Mouse (Mus musculus): ENCODE measurements at regions not wholly inside any gene's neighbourhood (a gene's known extent, or its start where the extent isn't known, plus 50 kb on each side); places are given as distances from the start of the nearest gene placed in this dataset.
"Not testable (repeated sequence)": the region's sequence is repeated elsewhere in the genome, so short reads cannot be mapped to it uniquely, and the experiment has no call there.

DNA sequence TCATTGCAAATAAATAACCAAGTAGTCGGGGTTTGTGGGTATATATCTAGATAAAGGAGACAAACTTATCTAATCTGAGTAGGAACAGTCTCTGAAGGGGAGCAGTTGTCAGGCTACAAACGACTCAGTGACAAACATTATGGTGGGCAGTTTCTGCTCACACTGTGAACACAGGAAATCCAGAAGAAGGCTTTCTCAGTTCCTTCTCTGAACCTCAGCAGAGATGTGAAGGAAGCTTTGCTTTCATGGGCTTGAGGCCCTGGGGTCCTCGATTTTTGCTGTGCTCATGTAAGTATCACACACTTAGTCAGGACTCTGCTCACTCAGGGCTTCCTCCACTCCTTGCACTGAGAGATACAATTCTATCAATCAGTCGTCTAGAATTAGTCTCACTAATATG is 994.7 kb upstream of the Foxg1 start:
- in situ Hi-C loops (cut with MboI; ENCODE audit: low sequenced_read_pairs in 2 of 2, unreplicated experiment in 2 of 2): no loop called here
- Histone ChIP-seq H3K9ac (ENCODE audit: insufficient read depth, low read depth, low read length, poor library complexity, severe bottlenecking) (no peak overlapping the region), H3K4me1 (ENCODE audit: control insufficient read depth in 2 of 2, insufficient read depth in 2 of 2, low read length in 2 of 2, poor library complexity in 1 of 2) (no peaks in the 10 kb centered on the region), H3K27ac (ENCODE audit: insufficient read depth, low read depth, low read length, poor library complexity, severe bottlenecking) (no peak overlapping the region), H3K9me3 (ENCODE audit: control insufficient read depth, insufficient read depth, low read depth, low read length) (no peaks in the 10 kb centered on the region), H3K4me3 (ENCODE audit: insufficient read depth in 1 of 2, low read depth in 1 of 2, low read length in 2 of 2, poor library complexity in 1 of 2, severe bottlenecking in 1 of 2) (no peak overlapping the region), H3K36me3 (ENCODE audit: control insufficient read depth, insufficient read depth, low read length, poor library complexity, severe bottlenecking) (no peaks in the 10 kb centered on the region)
- DNase-seq (ENCODE audit: low read depth, low spot score): no peak
- TF ChIP-seq CHD2 (IDR thresholded peaks at IDR 0.05; ENCODE audit: low read depth, low read length) (no peak), HCFC1 (IDR thresholded peaks at IDR 0.05; ENCODE audit: borderline replicate concordance, insufficient read depth, low read length) (no peak), MAFK (IDR thresholded peaks at IDR 0.05; ENCODE audit: insufficient read depth, low read depth, low read length) (no peak), ZNF384 (IDR thresholded peaks at IDR 0.05; ENCODE audit: low read depth, low read length) (no peak), ZC3H11A (IDR thresholded peaks at IDR 0.05; ENCODE audit: borderline replicate concordance, low read depth, low read length) (no peak)

GRCm38 (mm10) chr12:48388192-48388812 is 994.2 kb upstream of the Foxg1 start:
- H3K4me1 ChIP-seq (ENCODE audit: control insufficient read depth in 2 of 2, insufficient read depth in 2 of 2, low read length in 2 of 2, poor library complexity in 1 of 2): no peaks in the 10 kb centered on the region
- H3K36me3 ChIP-seq (ENCODE audit: control insufficient read depth, insufficient read depth, low read length, poor library complexity, severe bottlenecking): no peaks in the 10 kb centered on the region
- no peak for TF ChIP-seq ZNF384 (IDR thresholded peaks at IDR 0.05; ENCODE audit: low read depth, low read length)
- no peak for TF ChIP-seq ZC3H11A (IDR thresholded peaks at IDR 0.05; ENCODE audit: borderline replicate concordance, low read depth, low read length)
- TF ChIP-seq MAFK (IDR thresholded peaks at IDR 0.05; ENCODE audit: insufficient read depth, low read depth, low read length): no peak
- no peak for TF ChIP-seq HCFC1 (IDR thresholded peaks at IDR 0.05; ENCODE audit: borderline replicate concordance, insufficient read depth, low read length)
- TF ChIP-seq CHD2 (IDR thresholded peaks at IDR 0.05; ENCODE audit: low read depth, low read length): no peak
- in situ Hi-C loops (cut with MboI; ENCODE audit: low sequenced_read_pairs in 2 of 2, unreplicated experiment in 2 of 2): no loop called here
- H3K27ac ChIP-seq (ENCODE audit: insufficient read depth, low read depth, low read length, poor library complexity, severe bottlenecking): no peak overlapping the region
- no peak for DNase-seq (ENCODE audit: low read depth, low spot score)
- H3K9me3 ChIP-seq (ENCODE audit: control insufficient read depth, insufficient read depth, low read depth, low read length): no peaks in the 10 kb centered on the region
- no peak overlapping the region for H3K9ac ChIP-seq (ENCODE audit: insufficient read depth, low read depth, low read length, poor library complexity, severe bottlenecking)
- no peak overlapping the region for H3K4me3 ChIP-seq (ENCODE audit: insufficient read depth in 1 of 2, low read depth in 1 of 2, low read length in 2 of 2, poor library complexity in 1 of 2, severe bottlenecking in 1 of 2)

- in situ Hi-C loops (cut with MboI; ENCODE audit: low sequenced_read_pairs in 2 of 2, unreplicated experiment in 2 of 2): no loop called here
- Histone ChIP-seq H3K4me1 (ENCODE audit: control insufficient read depth in 2 of 2, insufficient read depth in 2 of 2, low read length in 2 of 2, poor library complexity in 1 of 2) (no peaks in the 10 kb centered on the region), H3K9ac (ENCODE audit: insufficient read depth, low read depth, low read length, poor library complexity, severe bottlenecking) (no peak overlapping the region), H3K36me3 (ENCODE audit: control insufficient read depth, insufficient read depth, low read length, poor library complexity, severe bottlenecking) (no peaks in the 10 kb centered on the region), H3K4me3 (ENCODE audit: insufficient read depth in 1 of 2, low read depth in 1 of 2, low read length in 2 of 2, poor library complexity in 1 of 2, severe bottlenecking in 1 of 2) (no peak overlapping the region), H3K27ac (ENCODE audit: insufficient read depth, low read depth, low read length, poor library complexity, severe bottlenecking) (no peak overlapping the region), H3K9me3 (ENCODE audit: control insufficient read depth, insufficient read depth, low read depth, low read length) (no peaks in the 10 kb centered on the region)
- no peak for TF ChIP-seq CHD2 (IDR thresholded peaks at IDR 0.05; ENCODE audit: low read depth, low read length)
- no peak for TF ChIP-seq MAFK (IDR thresholded peaks at IDR 0.05; ENCODE audit: insufficient read depth, low read depth, low read length)
- TF ChIP-seq ZNF384 (IDR thresholded peaks at IDR 0.05; ENCODE audit: low read depth, low read length): no peak
- TF ChIP-seq HCFC1 (IDR thresholded peaks at IDR 0.05; ENCODE audit: borderline replicate concordance, insufficient read depth, low read length): no peak
- TF ChIP-seq ZC3H11A (IDR thresholded peaks at IDR 0.05; ENCODE audit: borderline replicate concordance, low read depth, low read length): no peak
- no peak for DNase-seq (ENCODE audit: low read depth, low spot score)
Observed at GRCm38 (mm10) chr12:48391008-48391407, 991.5 kb upstream of the Foxg1 start.

DNA sequence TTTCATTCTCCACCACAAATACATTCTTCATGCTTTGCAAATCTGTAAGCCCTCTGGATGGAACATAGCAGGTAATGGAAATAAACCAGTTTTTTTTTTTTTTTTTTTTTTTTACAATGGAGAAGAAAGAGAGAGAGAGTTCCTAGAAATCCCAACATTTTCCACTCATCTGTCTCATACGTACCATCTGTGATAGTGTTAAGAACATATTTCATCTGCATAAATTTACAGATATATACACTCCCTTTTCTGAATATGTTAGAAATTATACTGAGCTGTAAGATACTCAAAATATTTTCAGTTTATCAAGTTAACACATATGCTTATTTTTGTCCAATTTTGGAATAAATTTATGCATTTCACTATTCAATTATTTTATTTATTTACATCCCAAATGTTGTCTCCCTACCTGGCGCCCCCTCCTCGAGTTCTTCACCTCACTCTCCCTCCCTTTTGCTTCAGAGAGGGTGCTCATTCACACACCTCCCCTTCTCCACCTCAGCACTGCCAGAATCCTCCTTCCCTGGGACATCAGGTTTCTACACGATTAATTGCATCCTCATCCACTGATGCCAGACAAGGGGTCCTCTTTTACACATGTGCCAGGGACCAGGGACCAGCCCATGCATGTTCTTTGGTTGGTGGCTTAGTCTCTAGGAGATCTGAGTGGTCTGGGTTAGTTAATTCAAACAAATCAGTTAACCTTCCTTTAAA is 943.0 kb upstream of the Foxg1 start:
- in situ Hi-C loops (cut with MboI; ENCODE audit: low sequenced_read_pairs in 2 of 2, unreplicated experiment in 2 of 2): no loop called here
- H3K9ac ChIP-seq (ENCODE audit: insufficient read depth, low read depth, low read length, poor library complexity, severe bottlenecking): no peak overlapping the region
- H3K36me3 ChIP-seq (ENCODE audit: control insufficient read depth, insufficient read depth, low read length, poor library complexity, severe bottlenecking): no peaks in the 10 kb centered on the region
- H3K9me3 ChIP-seq (ENCODE audit: control insufficient read depth, insufficient read depth, low read depth, low read length): no peaks in the 10 kb centered on the region
- TF ChIP-seq ZC3H11A (IDR thresholded peaks at IDR 0.05; ENCODE audit: borderline replicate concordance, low read depth, low read length) (no peak), MAFK (IDR thresholded peaks at IDR 0.05; ENCODE audit: insufficient read depth, low read depth, low read length) (no peak), ZNF384 (IDR thresholded peaks at IDR 0.05; ENCODE audit: low read depth, low read length) (no peak), HCFC1 (IDR thresholded peaks at IDR 0.05; ENCODE audit: borderline replicate concordance, insufficient read depth, low read length) (no peak), CHD2 (IDR thresholded peaks at IDR 0.05; ENCODE audit: low read depth, low read length) (no peak)
- DNase-seq (ENCODE audit: low read depth, low spot score): no peak
- no peak overlapping the region for H3K4me3 ChIP-seq (ENCODE audit: insufficient read depth in 1 of 2, low read depth in 1 of 2, low read length in 2 of 2, poor library complexity in 1 of 2, severe bottlenecking in 1 of 2)
- H3K4me1 ChIP-seq (ENCODE audit: control insufficient read depth in 2 of 2, insufficient read depth in 2 of 2, low read length in 2 of 2, poor library complexity in 1 of 2): no peaks in the 10 kb centered on the region
- no peak overlapping the region for H3K27ac ChIP-seq (ENCODE audit: insufficient read depth, low read depth, low read length, poor library complexity, severe bottlenecking)

DNA sequence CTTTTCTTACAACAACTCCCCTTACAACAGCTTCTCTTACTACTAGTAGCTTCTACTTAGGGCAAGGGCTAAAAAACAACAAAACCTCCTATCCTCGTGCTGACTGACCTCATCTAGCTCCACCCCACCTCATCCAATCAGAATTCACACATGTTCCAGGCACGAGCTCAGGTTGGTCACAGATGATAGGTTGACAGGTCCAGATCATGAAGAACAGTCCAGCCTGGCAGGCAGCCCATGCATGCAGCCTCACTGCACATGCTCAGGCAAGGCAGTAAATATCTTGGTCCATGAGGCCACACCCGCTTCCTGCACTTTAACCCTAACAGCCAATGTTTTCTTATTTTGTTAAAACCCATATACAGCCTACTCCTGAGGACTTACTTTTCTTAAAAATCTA is 933.7 kb upstream of the Foxg1 start:
- in situ Hi-C loops (cut with MboI; ENCODE audit: low sequenced_read_pairs in 2 of 2, unreplicated experiment in 2 of 2); H3K9ac ChIP-seq (ENCODE audit: insufficient read depth, low read depth, low read length, poor library complexity, severe bottlenecking); H3K36me3 ChIP-seq (ENCODE audit: control insufficient read depth, insufficient read depth, low read length, poor library complexity, severe bottlenecking); H3K27ac ChIP-seq (ENCODE audit: insufficient read depth, low read depth, low read length, poor library complexity, severe bottlenecking); H3K4me3 ChIP-seq (ENCODE audit: insufficient read depth in 1 of 2, low read depth in 1 of 2, low read length in 2 of 2, poor library complexity in 1 of 2, severe bottlenecking in 1 of 2); H3K9me3 ChIP-seq (ENCODE audit: control insufficient read depth, insufficient read depth, low read depth, low read length); H3K4me1 ChIP-seq (ENCODE audit: control insufficient read depth in 2 of 2, insufficient read depth in 2 of 2, low read length in 2 of 2, poor library complexity in 1 of 2); DNase-seq (ENCODE audit: low read depth, low spot score): not testable (repeated sequence)
